Mouse (Mus musculus): ENCODE data around the gene Gm2115. TPM values are rescaled to one million over a fixed set of nuclear protein-coding genes. Genes with fewer than 3 reads are reported as not detected.

Gm2115 gene
- 5.2 and 5.5 TPM in 2 replicates for polyA plus RNA-seq (2012; rRNA removed)

DNA sequence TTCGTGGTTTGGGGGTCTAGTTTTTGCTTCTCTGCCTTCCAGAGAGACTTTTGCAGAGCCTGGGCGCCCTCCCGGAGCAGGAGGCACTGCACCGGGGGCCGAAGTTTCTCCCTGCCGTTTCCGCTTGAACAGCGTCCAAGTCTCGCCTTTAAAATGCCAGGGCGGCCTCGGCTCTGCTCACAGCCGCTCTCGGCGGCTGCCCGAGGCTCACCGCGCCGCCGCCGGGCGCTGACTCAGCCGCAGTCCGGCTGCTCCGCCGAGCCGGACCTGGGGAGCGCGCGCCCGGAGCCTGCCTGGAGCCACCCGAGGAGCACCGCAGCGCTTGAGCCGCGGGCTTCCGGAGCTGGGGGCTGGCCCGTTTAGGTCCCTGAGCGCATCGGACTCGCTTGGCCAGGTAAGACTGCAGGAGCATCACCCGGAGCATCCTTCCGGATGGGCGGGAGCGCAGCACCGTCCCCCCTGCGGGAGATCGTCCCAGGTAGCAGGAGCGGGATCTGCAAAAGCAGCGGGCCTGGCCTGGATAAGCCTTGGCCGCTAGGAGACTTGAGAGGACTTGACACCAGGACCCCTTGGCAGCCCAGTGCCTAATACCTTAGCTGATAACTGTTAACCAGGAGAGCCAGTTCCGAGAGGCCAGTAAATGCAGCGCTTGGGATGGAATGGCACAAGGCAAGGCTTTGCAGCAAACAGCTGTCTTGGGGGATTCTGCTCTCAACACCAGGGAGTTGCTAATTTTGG is at the start of gene Gm2115:
Gene Gm2115 (plus strand): TSS at position 159 of the 738 bp plus-strand sequence.
- peak in 1 of 2 experiments; percentile 60 for DNase-seq (ENCODE audit: extremely low spot score in 1 of 2, low spot score in 1 of 2)

- no peak for DNase-seq (ENCODE audit: extremely low spot score in 1 of 2, low spot score in 1 of 2)
Measured at GRCm38 (mm10) chr7:84483447-84484407, 45.0 kb upstream of the Gm2115 start.

DNA sequence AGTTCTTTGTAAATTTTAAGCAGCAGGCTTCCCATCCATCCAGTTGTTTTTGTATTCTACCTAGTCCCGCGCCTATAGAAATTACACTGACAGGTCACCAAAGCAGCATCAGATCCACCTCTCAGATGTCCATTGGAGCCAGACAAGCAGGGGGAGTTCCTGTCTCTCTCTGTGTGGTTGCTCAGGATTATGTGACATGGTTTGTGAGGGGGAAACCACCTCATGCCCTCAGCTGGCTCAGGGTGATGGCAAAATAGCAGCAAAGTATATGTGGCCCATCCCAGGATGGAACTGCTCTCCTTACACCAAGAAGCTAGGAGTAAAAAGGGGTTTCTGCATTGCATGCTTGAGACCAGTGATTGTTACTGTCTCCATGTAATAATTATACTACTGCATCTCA is 42.3 kb upstream of the Gm2115 start:
- no peak for DNase-seq (ENCODE audit: extremely low spot score in 1 of 2, low spot score in 1 of 2)

DNA sequence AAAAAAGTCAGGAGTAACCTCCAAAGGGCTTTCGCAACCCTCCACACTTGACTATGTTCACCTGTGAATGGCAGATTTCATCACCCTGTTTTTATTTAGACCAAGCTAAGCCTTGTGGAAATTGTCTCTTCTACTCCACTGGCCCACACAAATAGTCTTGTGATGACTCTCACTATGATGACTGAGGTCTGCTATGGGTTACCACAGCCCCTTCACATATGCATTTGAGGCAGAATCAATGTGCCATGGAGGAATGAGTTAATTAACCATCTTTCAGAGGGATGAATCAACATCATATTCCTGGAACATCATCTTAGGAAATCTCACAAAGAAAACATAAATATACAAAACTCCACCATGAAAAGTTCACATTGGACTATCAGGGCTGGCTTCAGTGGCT is 25.6 kb upstream of the Gm2115 start:
- DNase-seq (ENCODE audit: extremely low spot score in 1 of 2, low spot score in 1 of 2) = no peak

DNA sequence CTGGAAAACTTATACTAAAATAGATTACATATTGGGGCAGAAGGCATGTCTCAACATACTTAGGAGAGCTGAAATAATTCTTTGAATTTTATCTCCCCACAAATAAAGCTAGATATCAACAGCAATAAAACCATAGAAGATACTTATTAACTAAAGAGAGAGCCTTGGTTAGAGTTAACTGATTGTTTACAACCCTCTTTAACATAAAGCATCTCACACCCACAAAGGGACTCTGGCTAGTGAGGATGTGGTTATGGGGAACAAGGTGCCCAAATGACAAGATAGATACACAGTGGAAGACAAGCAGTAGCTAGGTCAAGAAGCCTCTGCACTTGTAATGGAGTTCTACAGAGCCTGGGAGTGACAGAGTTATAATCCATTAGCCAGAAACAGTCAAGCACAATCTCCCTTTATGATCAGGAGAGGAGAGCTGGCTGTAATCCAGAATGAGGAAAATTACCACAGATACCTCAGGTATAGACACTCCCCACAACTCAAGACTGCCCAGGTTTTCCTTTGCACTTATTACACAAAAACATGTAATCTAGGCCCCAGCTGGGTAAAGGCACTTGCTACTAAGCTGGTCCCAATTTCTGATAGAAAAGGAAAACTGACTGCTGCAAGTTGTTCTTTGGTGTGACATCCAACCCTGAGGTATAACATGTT is 10.1 kb upstream of the Gm2115 start:
- no peak for DNase-seq (ENCODE audit: extremely low spot score in 1 of 2, low spot score in 1 of 2)

DNA sequence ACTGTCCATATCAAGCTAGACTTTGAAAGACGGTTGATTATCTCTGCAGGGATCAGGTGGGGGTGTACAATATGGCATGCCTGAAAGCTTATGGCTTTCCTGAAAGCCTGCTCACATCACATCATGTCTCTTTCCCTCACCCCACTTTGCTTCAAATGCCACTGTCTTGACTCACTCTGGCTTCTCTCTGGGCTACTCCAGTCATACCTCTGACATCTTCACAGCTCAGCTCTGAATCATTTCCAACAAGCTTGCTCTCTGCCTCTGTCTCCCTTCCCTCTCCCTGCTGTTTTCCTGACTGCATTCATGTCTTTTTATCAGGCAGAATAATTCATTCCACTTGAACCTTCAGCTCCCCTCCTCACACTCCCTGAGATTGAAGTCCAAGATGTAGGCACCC is 7.4 kb upstream of the Gm2115 start:
- no peak for DNase-seq (ENCODE audit: extremely low spot score in 1 of 2, low spot score in 1 of 2)

GRCm38 (mm10) chr7:84522426-84522825 is 6.3 kb upstream of the Gm2115 start:
- DNase-seq (ENCODE audit: extremely low spot score in 1 of 2, low spot score in 1 of 2) = peak in 1 of 2 experiments; percentile 40

DNA sequence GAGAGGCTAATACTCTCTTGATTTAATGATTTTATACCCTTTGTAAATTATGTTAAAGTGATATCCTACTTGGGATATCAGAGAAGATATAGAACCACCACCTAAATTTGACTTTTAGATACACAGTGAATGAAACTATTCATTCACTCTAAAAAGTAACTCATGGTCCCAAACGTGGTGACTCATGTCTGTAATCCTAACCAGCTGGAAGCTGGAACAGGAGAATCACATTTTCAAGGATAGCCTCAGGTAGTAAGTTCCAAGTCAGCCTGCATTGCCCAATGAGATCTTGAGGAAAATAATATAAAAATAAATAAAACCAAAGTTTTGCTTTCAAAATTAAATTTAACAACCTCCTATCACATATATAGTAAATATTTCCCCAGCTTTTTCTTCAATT is 2.6 kb upstream of the Gm2115 start:
- no peak for DNase-seq (ENCODE audit: extremely low spot score in 1 of 2, low spot score in 1 of 2)

DNA sequence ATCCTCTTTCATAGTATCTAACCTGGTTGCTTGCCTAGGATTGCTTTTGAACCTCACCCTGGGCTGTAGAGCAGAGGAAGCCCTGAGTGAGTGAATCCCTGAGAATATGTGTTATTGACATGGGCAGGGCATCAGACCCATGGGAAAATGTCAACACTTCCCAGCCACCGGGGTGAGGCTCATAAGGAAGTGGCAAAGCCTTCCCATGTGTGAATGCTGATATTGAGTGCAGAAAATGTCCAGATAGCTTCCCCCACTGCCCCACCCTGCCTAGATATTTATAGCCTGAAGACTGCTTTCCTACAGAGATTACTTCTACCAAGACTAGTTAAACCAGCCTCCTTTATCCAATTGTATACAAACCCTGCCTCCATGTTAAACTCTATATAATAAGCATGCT is 4.0 kb downstream of the Gm2115 start:
- DNase-seq (ENCODE audit: extremely low spot score in 1 of 2, low spot score in 1 of 2) = no peak

DNA sequence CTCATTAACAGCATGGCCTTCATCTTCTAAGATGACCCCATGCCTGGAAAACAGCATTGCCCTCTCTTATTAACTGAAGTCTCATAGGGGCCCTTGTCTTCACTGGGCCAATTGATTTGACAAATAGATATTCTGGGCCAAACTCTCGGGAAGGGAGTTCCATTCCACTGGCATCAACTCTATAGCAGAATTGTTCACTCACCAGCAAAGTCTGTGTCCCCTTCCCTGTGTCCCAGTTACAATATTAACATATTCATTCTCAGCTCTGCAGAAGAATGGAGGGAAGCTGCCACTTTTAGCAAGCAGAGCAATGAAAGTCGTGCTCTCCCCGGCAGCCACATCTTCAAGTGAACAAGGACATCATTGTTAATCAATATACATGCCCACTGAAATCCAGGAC is 5.9 kb downstream of the Gm2115 start:
- DNase-seq (ENCODE audit: extremely low spot score in 1 of 2, low spot score in 1 of 2) = peak in 1 of 2 experiments; percentile 12

- DNase-seq (ENCODE audit: extremely low spot score in 1 of 2, low spot score in 1 of 2) = no peak
Measured at GRCm38 (mm10) chr7:84544946-84545345, 16.2 kb downstream of the Gm2115 start.

GRCm38 (mm10) chr7:84546667-84547066 is 17.9 kb downstream of the Gm2115 start:
- no peak for DNase-seq (ENCODE audit: extremely low spot score in 1 of 2, low spot score in 1 of 2)

DNA sequence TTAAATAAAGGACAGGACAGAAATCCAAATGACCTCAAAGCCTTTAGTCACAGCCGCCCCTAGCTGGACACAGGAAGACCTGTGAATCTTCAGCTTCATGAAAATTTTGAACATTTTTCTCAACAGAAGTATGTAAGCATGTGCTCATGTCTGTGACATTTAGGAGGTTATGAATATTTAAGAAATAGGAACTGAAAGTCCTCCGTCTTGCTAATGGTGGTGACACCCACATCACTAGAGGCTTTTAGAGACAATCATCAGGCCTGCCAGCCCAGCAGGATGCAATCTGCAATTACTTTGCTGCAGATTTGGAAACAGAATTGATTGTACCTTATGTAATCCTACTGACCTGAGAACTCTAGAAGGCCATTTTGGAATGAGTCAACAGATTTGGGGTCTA is 22.7 kb downstream of the Gm2115 start:
- no peak for DNase-seq (ENCODE audit: extremely low spot score in 1 of 2, low spot score in 1 of 2)

DNA sequence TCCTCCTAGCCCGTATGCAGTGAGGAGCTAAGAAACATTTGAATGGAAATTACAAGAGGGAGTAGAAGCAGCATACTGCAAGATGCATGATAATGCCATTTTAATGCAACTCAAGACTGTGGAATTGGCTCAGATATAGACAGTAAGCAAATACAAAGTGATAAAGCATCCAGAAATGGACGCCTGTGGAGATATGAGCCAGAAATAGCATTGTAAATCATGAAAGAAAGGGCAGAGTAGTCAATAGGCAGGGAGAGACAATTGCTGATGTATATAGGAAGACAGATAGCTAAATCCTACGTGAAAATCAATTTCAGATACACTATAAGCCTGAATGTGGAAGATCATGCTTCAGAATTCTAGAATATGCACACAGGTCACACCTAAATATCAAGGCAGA is 26.5 kb downstream of the Gm2115 start:
- no peak for DNase-seq (ENCODE audit: extremely low spot score in 1 of 2, low spot score in 1 of 2)

- DNase-seq (ENCODE audit: extremely low spot score in 1 of 2, low spot score in 1 of 2) = no peak
Measured at GRCm38 (mm10) chr7:84557332-84557731, 28.6 kb downstream of the Gm2115 start.

DNA sequence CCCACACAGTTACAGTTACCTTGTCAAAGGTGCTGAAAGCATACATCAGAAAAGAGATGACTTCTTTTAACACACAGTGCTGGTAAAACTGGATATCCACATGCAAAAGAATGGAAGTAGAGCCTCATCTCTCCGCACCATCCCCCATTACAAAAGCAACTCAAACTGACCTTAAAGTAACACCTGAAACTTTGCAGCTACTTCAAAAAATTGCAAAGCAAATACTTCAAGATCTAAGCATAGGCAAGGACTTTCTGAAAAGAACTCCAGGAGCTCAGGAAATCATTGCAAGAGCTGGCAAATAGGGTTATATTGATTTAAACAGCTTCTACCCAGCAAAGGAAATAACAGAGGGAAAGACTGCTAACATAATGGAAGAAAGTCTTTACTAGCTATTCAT is 31.7 kb downstream of the Gm2115 start:
- no peak for DNase-seq (ENCODE audit: extremely low spot score in 1 of 2, low spot score in 1 of 2)

- DNase-seq (ENCODE audit: extremely low spot score in 1 of 2, low spot score in 1 of 2) = no peak
Measured at GRCm38 (mm10) chr7:84564236-84564635, 35.5 kb downstream of the Gm2115 start.

GRCm38 (mm10) chr7:84566200-84566599 is 37.4 kb downstream of the Gm2115 start:
- no peak for DNase-seq (ENCODE audit: extremely low spot score in 1 of 2, low spot score in 1 of 2)

DNA sequence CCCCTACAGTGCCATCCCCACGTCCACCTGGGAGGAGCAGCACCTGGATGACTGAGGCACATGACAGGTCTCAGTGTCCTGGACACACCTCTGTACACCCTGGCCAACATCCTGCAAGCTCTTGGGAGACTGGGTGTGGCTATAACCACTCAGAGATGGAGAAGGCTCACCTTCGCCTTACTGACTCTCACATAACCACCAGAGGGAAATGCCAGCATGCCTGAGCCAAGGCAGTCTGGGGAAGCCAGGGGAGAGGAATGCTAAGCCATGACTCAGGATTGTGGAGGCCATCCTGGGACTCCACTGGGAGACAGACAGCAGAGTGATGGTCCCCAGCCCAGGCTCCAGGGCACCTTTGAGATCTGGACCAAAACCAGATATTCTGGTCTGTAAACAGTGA is 48.3 kb downstream of the Gm2115 start:
- DNase-seq (ENCODE audit: extremely low spot score in 1 of 2, low spot score in 1 of 2) = no peak

DNA sequence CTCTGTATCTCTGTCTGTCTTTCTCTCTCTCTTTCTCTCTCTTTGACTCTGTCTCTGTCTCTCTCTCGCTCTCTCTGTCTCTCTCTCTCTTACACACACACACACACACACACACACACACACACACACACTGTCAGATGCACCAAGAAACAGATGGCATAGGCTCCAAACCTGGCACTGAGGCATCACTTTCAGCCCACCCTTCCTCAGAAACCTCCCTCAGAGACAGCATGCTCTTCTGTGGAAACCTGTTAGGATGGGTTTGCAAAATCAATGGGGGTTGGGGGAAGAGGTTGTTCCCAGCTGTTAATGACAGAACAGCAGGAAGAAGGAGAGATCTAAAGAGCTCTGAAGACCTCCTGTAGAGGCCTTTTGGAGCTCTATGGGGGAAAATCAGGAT is 50.1 kb downstream of the Gm2115 start:
- DNase-seq (ENCODE audit: extremely low spot score in 1 of 2, low spot score in 1 of 2) = peak; percentile 59 to 72

GRCm38 (mm10) chr7:84579769-84580168 is 51.0 kb downstream of the Gm2115 start:
- peak; percentile 44 to 57 for DNase-seq (ENCODE audit: extremely low spot score in 1 of 2, low spot score in 1 of 2)
